Mouse (Mus musculus): Measurements from ENCODE around the gene Myom3. TPM values are rescaled to one million over a fixed set of nuclear protein-coding genes. Genes with fewer than 3 reads are reported as not detected.

Myom3 gene
- polyA plus RNA-seq, 2 experiments = 5.0 to 12.7 TPM

- ATAC-seq (ENCODE audit: low FRiP score, low read depth) = no peak
- WGBS = 56% methylated on average over 16 of the region's 16 CpGs
These were observed 14.6 kb upstream of the Myom3 start for GRCm38 (mm10) chr4:135744726-135745448.

GRCm38 (mm10) chr4:135745613-135746012, 13.9 kb upstream of the Myom3 start:
- Histone ChIP-seq H3K4me3 (replicated peaks; ENCODE audit: low read length) (no peak overlapping the region), H3K4me1 (ENCODE audit: control insufficient read depth, insufficient read depth, low read length) (no peaks in the 10 kb centered on the region), H3K27me3 (ENCODE audit: control insufficient read depth, insufficient read depth, low read length) (no peaks in the 10 kb centered on the region), H3K9ac (ENCODE audit: low read depth, low read length, severe bottlenecking) (no peak overlapping the region), H3K9me3 (ENCODE audit: control insufficient read depth, low read length) (no peaks in the 10 kb centered on the region), H3K4me2 (replicated peaks; ENCODE audit: low read depth, low read length, severe bottlenecking) (no peak overlapping the region), H3K36me3 (ENCODE audit: control insufficient read depth, insufficient read depth, low read length) (no peaks in the 10 kb centered on the region), H3K27ac (replicated peaks; ENCODE audit: low read depth, low read length) (no peak overlapping the region)
- no peak for DNase-seq (ENCODE audit: low spot score)
- WGBS = 77% methylated on average over 10 of the region's 10 CpGs
- no peak for ATAC-seq (ENCODE audit: low FRiP score, low read depth)
- no peak for TF ChIP-seq POLR2A (IDR thresholded peaks at IDR 0.05; ENCODE audit: borderline replicate concordance, extremely low read depth, insufficient read depth, insufficient read length)

More at GRCm38 (mm10) chr4:135744726-135745448, 14.6 kb upstream of the Myom3 start:
- no peak overlapping the region for H3K27ac ChIP-seq (replicated peaks; ENCODE audit: low read depth, low read length)
- H3K9me3 ChIP-seq (ENCODE audit: control insufficient read depth, low read length) = no peaks in the 10 kb centered on the region
- no peaks in the 10 kb centered on the region for H3K36me3 ChIP-seq (ENCODE audit: control insufficient read depth, insufficient read depth, low read length)
- no peak overlapping the region for H3K9ac ChIP-seq (ENCODE audit: low read depth, low read length, severe bottlenecking)
- TF ChIP-seq POLR2A (IDR thresholded peaks at IDR 0.05; ENCODE audit: borderline replicate concordance, extremely low read depth, insufficient read depth, insufficient read length) = no peak
- no peak overlapping the region for H3K4me3 ChIP-seq (replicated peaks; ENCODE audit: low read length)
- no peaks in the 10 kb centered on the region for H3K4me1 ChIP-seq (ENCODE audit: control insufficient read depth, insufficient read depth, low read length)
- no peak overlapping the region for H3K4me2 ChIP-seq (replicated peaks; ENCODE audit: low read depth, low read length, severe bottlenecking)
- no peaks in the 10 kb centered on the region for H3K27me3 ChIP-seq (ENCODE audit: control insufficient read depth, insufficient read depth, low read length)
- DNase-seq (ENCODE audit: low spot score) = no peak

GRCm38 (mm10) chr4:135750896-135751295, 8.6 kb upstream of the Myom3 start:
- Histone ChIP-seq H3K27me3 (ENCODE audit: control insufficient read depth, insufficient read depth, low read length) (no peaks in the 10 kb centered on the region), H3K9me3 (ENCODE audit: control insufficient read depth, low read length) (0 out of 2 replicates have a peak, but pooled peaks cover 12% of the 10 kb centered on the region), H3K4me3 (replicated peaks; ENCODE audit: low read length) (no peak overlapping the region), H3K4me2 (replicated peaks; ENCODE audit: low read depth, low read length, severe bottlenecking) (no peak overlapping the region), H3K4me1 (ENCODE audit: control insufficient read depth, insufficient read depth, low read length) (no peaks in the 10 kb centered on the region), H3K36me3 (ENCODE audit: control insufficient read depth, insufficient read depth, low read length) (no peaks in the 10 kb centered on the region), H3K27ac (replicated peaks; ENCODE audit: low read depth, low read length) (no peak overlapping the region), H3K9ac (ENCODE audit: low read depth, low read length, severe bottlenecking) (no peak overlapping the region)
- WGBS = 79% methylated on average over 8 of the region's 8 CpGs
- DNase-seq (ENCODE audit: low spot score) = no peak
- TF ChIP-seq POLR2A (IDR thresholded peaks at IDR 0.05; ENCODE audit: borderline replicate concordance, extremely low read depth, insufficient read depth, insufficient read length) = no peak
- no peak for ATAC-seq (ENCODE audit: low FRiP score, low read depth)

GRCm38 (mm10) chr4:135752106-135752778, 7.3 kb upstream of the Myom3 start:
- no peak overlapping the region for H3K4me3 ChIP-seq (replicated peaks; ENCODE audit: low read length)
- ATAC-seq (ENCODE audit: low FRiP score, low read depth) = no peak

GRCm38 (mm10) chr4:135752779-135753164, 6.7 kb upstream of the Myom3 start:
- Histone ChIP-seq H3K4me1 (ENCODE audit: control insufficient read depth, insufficient read depth, low read length) (no peaks in the 10 kb centered on the region), H3K4me3 (replicated peaks; ENCODE audit: low read length) (no peak overlapping the region), H3K27ac (replicated peaks; ENCODE audit: low read depth, low read length) (no peak overlapping the region), H3K4me2 (replicated peaks; ENCODE audit: low read depth, low read length, severe bottlenecking) (no peak overlapping the region), H3K36me3 (ENCODE audit: control insufficient read depth, insufficient read depth, low read length) (no peaks in the 10 kb centered on the region), H3K9me3 (ENCODE audit: control insufficient read depth, low read length) (0 out of 2 replicates have a peak, but pooled peaks cover 12% of the 10 kb centered on the region), H3K9ac (ENCODE audit: low read depth, low read length, severe bottlenecking) (no peak overlapping the region), H3K27me3 (ENCODE audit: control insufficient read depth, insufficient read depth, low read length) (no peaks in the 10 kb centered on the region)
- ATAC-seq (ENCODE audit: low FRiP score, low read depth) = no peak
- DNase-seq (ENCODE audit: low spot score) = no peak
- WGBS = 55% methylated on average over 8 of the region's 8 CpGs
- TF ChIP-seq POLR2A (IDR thresholded peaks at IDR 0.05; ENCODE audit: borderline replicate concordance, extremely low read depth, insufficient read depth, insufficient read length) = no peak

More at GRCm38 (mm10) chr4:135752106-135752778, 7.3 kb upstream of the Myom3 start:
- H3K4me2 ChIP-seq (replicated peaks; ENCODE audit: low read depth, low read length, severe bottlenecking) = no peak overlapping the region
- TF ChIP-seq POLR2A (IDR thresholded peaks at IDR 0.05; ENCODE audit: borderline replicate concordance, extremely low read depth, insufficient read depth, insufficient read length) = no peak
- H3K9ac ChIP-seq (ENCODE audit: low read depth, low read length, severe bottlenecking) = no peak overlapping the region
- no peaks in the 10 kb centered on the region for H3K4me1 ChIP-seq (ENCODE audit: control insufficient read depth, insufficient read depth, low read length)
- WGBS = 69% methylated on average over 7 of the region's 7 CpGs
- H3K27me3 ChIP-seq (ENCODE audit: control insufficient read depth, insufficient read depth, low read length) = no peaks in the 10 kb centered on the region
- H3K27ac ChIP-seq (replicated peaks; ENCODE audit: low read depth, low read length) = no peak overlapping the region
- H3K9me3 ChIP-seq (ENCODE audit: control insufficient read depth, low read length) = 0 out of 2 replicates have a peak, but pooled peaks cover 12% of the 10 kb centered on the region
- H3K36me3 ChIP-seq (ENCODE audit: control insufficient read depth, insufficient read depth, low read length) = no peaks in the 10 kb centered on the region
- no peak for DNase-seq (ENCODE audit: low spot score)
